Mouse (Mus musculus) neural tube, embryonic 15.5 days (tissue): ENCODE measurements around the gene Vps45. TPM values are rescaled to one million over a fixed set of nuclear protein-coding genes. Genes with fewer than 3 reads are reported as not detected.

Experiments
- ATAC-seq: fragments of 200-750 bp; cut with Nextera tagmentation; 2 replicates; pipeline ENCODE4 v1.8.0; 2017; ENCODE audit warnings: mild to moderate bottlenecking, moderate TSS enrichment, moderate library complexity; ENCODE audit not compliant: low FRiP score
- H3K27ac ChIP-seq: fragments of 300-500 bp; sonication (generic); replicated peaks from 2 replicates; pipeline ENCODE4 v1.5.1; 2015; ENCODE audit warnings: mild to moderate bottlenecking, inconsistent platforms
- H3K27me3 ChIP-seq: fragments of 300-500 bp; sonication (generic); replicated peaks from 2 replicates; pipeline ENCODE4 v1.6.1; 2015; ENCODE audit warnings: inconsistent platforms
- H3K36me3 ChIP-seq: fragments of 300-500 bp; sonication (generic); 2 replicates; pipeline ENCODE4 v1.6.1; 2015; ENCODE audit warnings: inconsistent platforms
- H3K4me1 ChIP-seq: fragments of 300-500 bp; sonication (generic); 2 replicates; pipeline ENCODE4 v1.6.1; 2015; ENCODE audit warnings: inconsistent platforms
- H3K4me2 ChIP-seq: fragments of 300-500 bp; sonication (generic); 2 replicates; pipeline ENCODE4 v1.6.1; 2015; ENCODE audit warnings: inconsistent platforms, mild to moderate bottlenecking, moderate library complexity
- H3K4me3 ChIP-seq: fragments of 300-500 bp; sonication (generic); replicated peaks from 2 replicates; pipeline ENCODE4 v1.5.1; 2015; ENCODE audit warnings: mild to moderate bottlenecking, inconsistent platforms
- H3K9ac ChIP-seq: fragments of 300-500 bp; sonication (generic); replicated peaks from 2 replicates; pipeline ENCODE4 v1.6.1; 2015; ENCODE audit warnings: mild to moderate bottlenecking, inconsistent platforms
- H3K9me3 ChIP-seq: fragments of 300-500 bp; sonication (generic); replicated peaks from 2 replicates; pipeline ENCODE4 v1.6.1; 2016; ENCODE audit warnings: inconsistent platforms
- WGBS: fragments of 180-500 bp; shearing (Covaris S2); methylation state at CpG from one replicate; pipeline ENCODE4 v1.1.7; 2015; ENCODE audit warnings: mixed read lengths; 5-methylcytosine and 5-hydroxymethylcytosine counted together
- polyA plus RNA-seq: library from polyadenylated mRNA; unstranded; fragments of >200 nt; fragmentation: Nextera tagmentation; extraction: Ambion mirVana; gene quantifications from 2 replicates; pipeline ENCODE4 v1.2.1, GENCODE M21; 2015

The Vps45 gene
- polyA plus RNA-seq, 1 experiment from 2014 or later: 67.8 TPM

DNA sequence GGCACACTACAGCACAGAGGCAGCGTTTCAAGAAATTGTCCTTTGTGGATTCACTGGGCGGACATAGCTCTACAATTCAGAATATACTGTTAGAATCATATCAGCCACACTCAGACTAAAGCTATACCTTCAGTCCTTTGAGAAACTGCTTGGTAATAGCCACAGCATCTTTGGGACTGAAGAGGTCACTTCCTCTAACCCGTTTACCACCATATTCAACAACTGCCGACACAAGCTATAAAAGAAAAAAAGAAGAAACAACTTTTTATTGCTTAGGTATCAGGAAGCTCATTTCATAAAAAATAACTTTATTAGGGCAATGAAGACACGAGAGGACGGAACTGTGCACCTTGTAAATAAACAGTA, 25.6 kb downstream of the Vps45 start:
- peaks cover 34% of the 10 kb centered on the region for H3K36me3 ChIP-seq
- no peaks in the 10 kb centered on the region for H3K4me1 ChIP-seq
- H3K27ac ChIP-seq: no peak overlapping the region
- H3K4me3 ChIP-seq: no peak overlapping the region
- no peaks in the 10 kb centered on the region for H3K9me3 ChIP-seq
- no peak overlapping the region for H3K9ac ChIP-seq
- 84% methylated on average over 6 of the region's 6 CpGs for WGBS
- H3K27me3 ChIP-seq: no peaks in the 10 kb centered on the region
- H3K4me2 ChIP-seq: no peak overlapping the region
- no peak for ATAC-seq

DNA sequence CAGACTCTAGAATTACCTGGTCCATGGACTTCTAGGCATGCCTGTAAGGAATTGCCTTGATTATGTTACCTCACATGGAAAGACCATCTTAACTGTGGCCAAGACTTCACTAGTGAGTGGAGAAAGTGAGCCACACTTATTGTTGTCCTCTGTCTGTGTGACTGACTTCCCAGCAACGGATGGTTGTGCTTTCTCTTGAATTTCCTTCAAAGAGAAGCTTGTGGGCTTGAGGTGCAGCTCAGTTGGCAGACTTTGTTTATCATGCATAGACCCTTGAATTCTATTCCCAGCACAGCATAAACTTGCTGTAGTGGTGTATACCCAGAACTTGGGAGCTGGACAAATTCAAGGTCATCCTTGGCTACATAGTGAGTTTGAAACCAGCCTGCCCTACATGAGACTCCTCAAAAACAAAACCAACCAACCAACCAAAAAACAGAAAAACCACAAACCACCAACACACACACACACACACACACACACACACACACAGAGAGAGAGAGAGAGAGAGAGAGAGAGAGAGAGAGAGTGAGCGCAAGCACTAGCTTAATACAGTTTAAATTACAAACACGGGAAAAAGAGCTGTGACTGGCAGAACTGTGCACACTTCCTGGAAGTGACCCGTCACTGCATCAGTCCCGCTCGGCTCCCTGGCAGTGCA, 26.1 kb downstream of the Vps45 start:
- 87% methylated on average over 6 of the region's 6 CpGs for WGBS
- H3K9ac ChIP-seq: no peak overlapping the region
- no peak overlapping the region for H3K4me2 ChIP-seq
- no peak overlapping the region for H3K4me3 ChIP-seq
- ATAC-seq: no peak
- no peak overlapping the region for H3K27ac ChIP-seq
- H3K27me3 ChIP-seq: no peaks in the 10 kb centered on the region
- no peaks in the 10 kb centered on the region for H3K9me3 ChIP-seq
- no peaks in the 10 kb centered on the region for H3K4me1 ChIP-seq
- peaks cover 35% of the 10 kb centered on the region for H3K36me3 ChIP-seq

DNA sequence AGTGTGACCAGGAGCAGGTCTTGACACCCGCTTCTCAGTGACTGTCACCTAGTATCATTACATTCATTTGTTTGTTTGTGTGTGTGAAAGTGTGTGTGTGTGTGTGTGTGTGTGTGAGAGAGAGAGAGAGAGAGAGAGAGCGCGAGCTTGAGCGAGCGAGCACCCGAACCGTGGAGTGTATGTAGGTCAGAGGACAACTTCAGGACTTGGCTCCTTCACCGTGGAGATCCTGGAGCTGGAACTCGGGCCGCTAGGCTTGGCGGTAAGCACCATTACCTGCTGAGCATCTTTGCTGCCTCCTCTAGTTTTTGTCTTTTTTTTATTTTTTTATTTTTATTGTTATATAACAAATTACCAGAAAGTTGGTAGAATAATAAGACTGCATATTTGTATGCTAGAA, 28.5 kb downstream of the Vps45 start:
- no peak overlapping the region for H3K4me3 ChIP-seq
- H3K9me3 ChIP-seq: no peaks in the 10 kb centered on the region
- WGBS: 91% methylated on average over 11 of the region's 11 CpGs
- ATAC-seq: no peak
- H3K4me2 ChIP-seq: no peak overlapping the region
- H3K9ac ChIP-seq: no peak overlapping the region
- no peaks in the 10 kb centered on the region for H3K4me1 ChIP-seq
- H3K27ac ChIP-seq: no peak overlapping the region
- H3K36me3 ChIP-seq: peaks cover 39% of the 10 kb centered on the region
- no peaks in the 10 kb centered on the region for H3K27me3 ChIP-seq

DNA sequence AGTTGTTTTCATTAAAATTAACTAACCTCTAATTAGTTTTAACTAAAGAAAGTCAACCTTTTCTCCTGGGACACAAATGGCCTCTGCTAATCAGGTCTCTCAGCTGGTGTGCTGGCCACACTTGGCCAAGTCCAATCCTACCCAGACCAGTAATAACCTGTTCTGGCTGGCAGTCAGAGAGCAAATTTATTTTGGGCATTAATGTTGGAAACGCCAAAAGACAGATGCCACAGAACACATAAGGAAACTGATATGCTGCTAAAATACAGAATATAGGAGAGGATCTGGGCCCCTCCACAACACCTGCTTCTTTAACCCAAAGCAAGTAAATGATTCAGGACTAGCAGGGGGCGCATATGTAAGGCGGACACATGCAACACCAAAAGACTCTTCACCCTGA, 28.9 kb downstream of the Vps45 start:
- no peaks in the 10 kb centered on the region for H3K9me3 ChIP-seq
- ATAC-seq: no peak
- peaks cover 39% of the 10 kb centered on the region for H3K36me3 ChIP-seq
- no peak overlapping the region for H3K4me2 ChIP-seq
- no peaks in the 10 kb centered on the region for H3K27me3 ChIP-seq
- no peak overlapping the region for H3K9ac ChIP-seq
- H3K4me1 ChIP-seq: no peaks in the 10 kb centered on the region
- 85% methylated on average over 3 of the region's 3 CpGs for WGBS
- H3K27ac ChIP-seq: no peak overlapping the region
- no peak overlapping the region for H3K4me3 ChIP-seq

DNA sequence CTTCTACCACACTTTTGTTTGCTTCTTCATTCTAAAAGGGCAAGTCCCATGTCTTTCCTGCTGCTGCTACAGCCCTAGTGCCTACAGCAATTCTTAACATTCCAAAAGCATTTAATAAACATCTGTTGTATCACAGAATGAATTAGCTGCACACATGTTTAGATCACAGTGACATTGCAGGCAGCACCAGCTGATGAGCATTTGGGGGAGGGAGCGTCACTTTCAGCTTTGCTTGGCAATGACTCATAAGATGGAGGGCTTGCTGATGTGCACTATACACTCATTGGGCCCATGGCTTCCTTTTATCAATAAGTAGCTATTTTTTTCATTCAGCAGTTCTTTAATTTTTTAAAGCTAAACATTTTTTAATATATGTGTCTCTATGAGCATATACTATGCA, 30.4 kb downstream of the Vps45 start:
- Histone ChIP-seq H3K4me2 (no peak overlapping the region), H3K27me3 (no peaks in the 10 kb centered on the region), H3K4me3 (no peak overlapping the region), H3K9ac (no peak overlapping the region), H3K4me1 (no peaks in the 10 kb centered on the region), H3K9me3 (no peaks in the 10 kb centered on the region), H3K36me3 (peaks cover 37% of the 10 kb centered on the region), H3K27ac (no peak overlapping the region)
- WGBS: 85% methylated on average over 1 of the region's 1 CpGs
- ATAC-seq: no peak

DNA sequence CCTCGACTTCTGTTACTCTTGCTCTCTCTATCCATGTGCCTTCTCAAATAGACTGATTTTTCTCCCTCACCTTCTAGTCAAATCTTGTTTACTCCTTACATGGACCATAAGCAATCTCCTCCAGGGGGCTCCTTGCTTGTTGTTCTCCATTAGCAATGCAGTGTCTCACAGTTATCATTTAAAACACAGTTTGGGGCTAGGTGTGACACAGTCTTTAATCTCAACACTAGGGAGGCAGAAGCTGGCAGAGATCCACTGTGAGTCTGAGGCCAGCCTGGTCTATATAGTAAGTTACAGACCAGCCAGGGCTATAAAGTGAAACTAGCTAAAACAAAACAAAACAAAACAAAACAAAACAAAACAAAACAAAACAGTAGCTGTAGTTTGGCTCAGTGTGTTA, 31.1 kb downstream of the Vps45 start:
- ATAC-seq: no peak

DNA sequence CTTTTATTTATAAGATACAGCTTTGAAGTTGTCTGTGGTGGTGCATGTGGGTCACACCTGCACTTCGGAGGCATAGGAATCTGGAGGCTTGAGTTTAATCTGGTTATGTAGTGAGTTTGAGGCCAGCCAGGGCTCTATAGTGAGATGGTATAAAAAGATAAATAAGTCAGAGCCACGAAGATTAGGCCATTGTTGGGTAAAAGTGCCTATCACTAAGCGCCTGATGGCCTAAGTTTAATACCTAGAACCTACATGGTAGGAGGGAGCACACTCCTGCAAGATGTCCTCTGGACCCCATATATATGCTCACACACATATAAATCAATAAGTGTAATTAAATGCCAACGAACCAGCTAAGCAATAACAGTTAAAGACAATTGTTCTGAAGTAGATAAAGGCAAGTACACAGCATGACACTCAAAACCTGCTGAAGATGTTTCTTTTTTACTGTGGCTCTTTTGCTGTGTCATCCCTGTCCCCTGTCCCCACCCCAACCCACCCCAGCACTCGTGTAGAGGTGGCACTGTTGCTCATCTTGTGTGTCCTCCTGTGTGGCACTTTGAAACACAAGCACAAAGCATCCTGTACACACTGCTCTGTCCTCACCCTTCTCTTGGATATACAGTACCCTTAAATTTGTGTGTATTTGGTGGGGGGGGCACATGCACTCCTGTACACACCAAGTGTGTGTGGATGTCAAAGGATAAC, 36.7 kb downstream of the Vps45 start:
- Histone ChIP-seq H3K4me1 (no peaks in the 10 kb centered on the region), H3K9ac (no peak overlapping the region), H3K27me3 (no peaks in the 10 kb centered on the region), H3K36me3 (peaks cover 28% of the 10 kb centered on the region), H3K4me2 (no peak overlapping the region), H3K27ac (no peak overlapping the region), H3K4me3 (no peak overlapping the region), H3K9me3 (no peaks in the 10 kb centered on the region)
- 81% methylated on average over 5 of the region's 5 CpGs for WGBS
- ATAC-seq: no peak

More for the DNA sequence above, 31.1 kb downstream of the Vps45 start:
- Histone ChIP-seq H3K27ac (no peak overlapping the region), H3K4me1 (no peaks in the 10 kb centered on the region), H3K9me3 (no peaks in the 10 kb centered on the region), H3K36me3 (peaks cover 37% of the 10 kb centered on the region), H3K4me2 (no peak overlapping the region), H3K9ac (no peak overlapping the region), H3K27me3 (no peaks in the 10 kb centered on the region), H3K4me3 (no peak overlapping the region)
- 98% methylated on average over 1 of the region's 1 CpGs for WGBS

DNA sequence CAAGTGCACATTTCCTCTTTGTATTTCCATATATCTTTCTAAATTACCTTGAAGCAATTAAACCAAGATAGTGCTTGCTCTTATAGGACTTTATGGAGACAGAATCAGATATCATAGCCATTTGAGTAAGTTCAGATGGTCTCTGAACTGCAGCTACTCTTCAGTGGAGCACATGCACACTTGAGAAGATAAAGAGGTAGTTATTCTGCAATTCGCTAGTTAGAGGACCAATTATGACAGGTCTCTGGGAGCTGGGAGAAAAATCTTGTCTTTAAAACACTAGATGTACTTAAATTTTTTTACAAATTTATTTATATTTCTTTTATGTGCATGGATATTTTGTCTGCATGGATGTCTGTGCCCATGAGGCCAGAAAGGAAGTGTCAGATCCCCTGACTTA, 37.5 kb downstream of the Vps45 start:
- no peaks in the 10 kb centered on the region for H3K27me3 ChIP-seq
- no peak overlapping the region for H3K4me2 ChIP-seq
- no peak overlapping the region for H3K9ac ChIP-seq
- ATAC-seq: no peak
- H3K9me3 ChIP-seq: no peaks in the 10 kb centered on the region
- H3K4me1 ChIP-seq: no peaks in the 10 kb centered on the region
- H3K27ac ChIP-seq: no peak overlapping the region
- 97% methylated on average over 1 of the region's 1 CpGs for WGBS
- H3K4me3 ChIP-seq: no peak overlapping the region
- peaks cover 25% of the 10 kb centered on the region for H3K36me3 ChIP-seq

DNA sequence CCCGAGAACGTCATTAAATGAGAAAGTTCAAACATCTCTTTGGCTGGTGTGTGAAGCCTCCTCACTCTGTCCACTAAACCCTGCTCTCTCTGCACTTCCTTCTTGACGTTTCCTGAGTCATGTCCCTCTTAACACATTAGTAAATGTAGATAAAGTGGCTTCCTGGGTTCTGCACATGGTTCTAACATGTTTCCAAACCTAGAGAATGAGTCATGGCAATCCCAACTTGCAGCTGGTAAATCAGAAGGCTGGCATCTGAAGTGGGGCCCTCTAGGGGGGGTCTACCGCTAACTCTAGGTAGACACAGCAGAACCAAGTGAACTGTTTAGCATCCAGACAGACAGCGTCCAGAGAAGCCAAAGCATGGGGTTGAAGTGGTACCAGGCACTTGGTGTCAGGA, 40.8 kb downstream of the Vps45 start:
- 85% methylated on average over 5 of the region's 5 CpGs for WGBS
- Histone ChIP-seq H3K36me3 (peaks cover 20% of the 10 kb centered on the region), H3K27me3 (no peaks in the 10 kb centered on the region), H3K4me1 (no peaks in the 10 kb centered on the region), H3K4me2 (no peak overlapping the region), H3K4me3 (no peak overlapping the region), H3K9me3 (no peaks in the 10 kb centered on the region), H3K27ac (no peak overlapping the region), H3K9ac (no peak overlapping the region)
- ATAC-seq: no peak

DNA sequence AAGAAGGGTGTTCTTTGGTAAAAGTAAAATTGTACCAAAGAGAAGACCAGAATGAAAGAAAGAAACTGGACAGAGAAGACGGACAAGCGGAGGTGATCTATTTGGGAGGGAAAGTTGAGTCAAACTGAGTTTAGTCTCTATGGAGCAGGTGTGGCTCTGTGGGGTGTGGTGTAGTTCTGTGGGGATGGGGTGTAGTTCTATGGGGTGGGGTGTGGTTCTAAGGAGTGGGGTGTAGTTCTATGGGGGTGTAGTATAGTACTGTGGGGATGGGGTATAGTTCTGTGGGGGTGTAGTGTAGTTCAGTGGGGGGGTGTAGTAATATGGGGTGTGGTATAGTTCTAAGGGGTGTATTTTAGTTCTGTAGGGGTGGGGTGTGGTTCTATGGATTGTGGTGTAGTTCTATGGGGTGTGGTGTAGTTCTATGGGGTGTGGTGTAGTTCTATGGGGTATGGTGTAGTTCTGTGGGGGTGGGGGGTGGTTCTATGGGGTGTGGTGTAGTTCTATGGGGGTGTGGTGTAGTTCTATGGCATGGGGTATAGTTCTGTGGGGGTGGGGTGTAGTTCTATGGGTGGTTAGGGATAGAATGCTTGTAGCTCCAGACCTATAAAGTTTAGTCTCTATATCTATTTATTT, 41.9 kb downstream of the Vps45 start:
- no peaks in the 10 kb centered on the region for H3K27me3 ChIP-seq
- peaks cover 18% of the 10 kb centered on the region for H3K36me3 ChIP-seq
- 99% methylated on average over 2 of the region's 2 CpGs for WGBS
- H3K27ac ChIP-seq: no peak overlapping the region
- H3K9ac ChIP-seq: no peak overlapping the region
- no peaks in the 10 kb centered on the region for H3K9me3 ChIP-seq
- no peak for ATAC-seq
- H3K4me1 ChIP-seq: no peaks in the 10 kb centered on the region
- H3K4me2 ChIP-seq: no peak overlapping the region
- no peak overlapping the region for H3K4me3 ChIP-seq

DNA sequence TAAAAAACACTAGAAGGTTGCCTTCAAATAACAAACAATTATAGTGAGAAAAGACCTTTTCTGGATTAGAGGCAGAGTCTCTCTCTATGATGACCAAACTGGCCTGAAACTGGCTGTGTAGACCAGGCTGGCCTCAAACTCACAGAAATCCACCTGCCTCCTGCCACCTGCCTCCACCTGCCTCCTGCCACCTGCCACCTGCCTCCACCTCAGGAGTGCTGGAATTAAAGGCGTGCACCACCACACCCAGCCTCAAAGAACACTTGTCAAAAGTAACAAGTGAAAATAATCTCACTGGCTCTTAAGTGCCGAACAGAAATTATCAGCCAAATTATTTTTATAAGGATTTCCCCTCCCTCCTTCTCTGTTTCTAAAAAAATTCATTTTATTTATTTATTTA, 42.6 kb downstream of the Vps45 start:
- H3K9ac ChIP-seq: no peak overlapping the region
- no peak overlapping the region for H3K4me2 ChIP-seq
- WGBS: 97% methylated on average over 2 of the region's 2 CpGs
- ATAC-seq: no peak
- H3K9me3 ChIP-seq: no peaks in the 10 kb centered on the region; the same call in 1 of the 2 replicates
- H3K36me3 ChIP-seq: peaks cover 20% of the 10 kb centered on the region
- no peaks in the 10 kb centered on the region for H3K27me3 ChIP-seq
- H3K27ac ChIP-seq: no peak overlapping the region
- H3K4me1 ChIP-seq: no peaks in the 10 kb centered on the region
- H3K4me3 ChIP-seq: no peak overlapping the region

DNA sequence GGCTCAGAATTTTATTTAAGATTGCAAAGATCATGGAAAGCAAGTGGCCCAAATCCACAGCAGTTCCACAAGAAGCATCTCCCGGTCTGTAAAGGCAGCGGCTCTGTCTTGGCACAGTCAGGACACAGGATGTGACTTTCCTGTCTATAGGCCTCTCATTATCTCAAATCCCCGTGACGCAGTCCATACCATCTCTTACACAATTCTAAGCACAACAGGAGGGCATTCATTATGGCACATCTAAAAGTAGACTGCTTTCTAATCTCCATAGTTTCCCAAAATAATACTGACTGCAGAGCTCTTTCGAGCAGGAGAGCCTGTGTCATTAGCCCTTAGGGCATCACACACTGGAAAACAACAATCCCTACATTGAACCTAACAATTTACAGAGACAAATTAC, 45.5 kb downstream of the Vps45 start:
- Histone ChIP-seq H3K4me2 (no peak overlapping the region), H3K27ac (no peak overlapping the region), H3K4me3 (no peak overlapping the region), H3K4me1 (no peaks in the 10 kb centered on the region), H3K36me3 (peaks cover 6% of the 10 kb centered on the region; the same call in 1 of the 2 replicates), H3K9me3 (no peaks in the 10 kb centered on the region; the same call in 1 of the 2 replicates), H3K27me3 (no peaks in the 10 kb centered on the region), H3K9ac (no peak overlapping the region)
- ATAC-seq: no peak
- 47% methylated on average over 5 of the region's 5 CpGs for WGBS
